Mouse (Mus musculus): Measurements from ENCODE around the gene Cfd. TPM values are rescaled to one million over a fixed set of nuclear protein-coding genes. Genes with fewer than 3 reads are reported as not detected.

Cfd gene
- total RNA-seq, 1 experiment from 2014 or later = 561 TPM

DNA sequence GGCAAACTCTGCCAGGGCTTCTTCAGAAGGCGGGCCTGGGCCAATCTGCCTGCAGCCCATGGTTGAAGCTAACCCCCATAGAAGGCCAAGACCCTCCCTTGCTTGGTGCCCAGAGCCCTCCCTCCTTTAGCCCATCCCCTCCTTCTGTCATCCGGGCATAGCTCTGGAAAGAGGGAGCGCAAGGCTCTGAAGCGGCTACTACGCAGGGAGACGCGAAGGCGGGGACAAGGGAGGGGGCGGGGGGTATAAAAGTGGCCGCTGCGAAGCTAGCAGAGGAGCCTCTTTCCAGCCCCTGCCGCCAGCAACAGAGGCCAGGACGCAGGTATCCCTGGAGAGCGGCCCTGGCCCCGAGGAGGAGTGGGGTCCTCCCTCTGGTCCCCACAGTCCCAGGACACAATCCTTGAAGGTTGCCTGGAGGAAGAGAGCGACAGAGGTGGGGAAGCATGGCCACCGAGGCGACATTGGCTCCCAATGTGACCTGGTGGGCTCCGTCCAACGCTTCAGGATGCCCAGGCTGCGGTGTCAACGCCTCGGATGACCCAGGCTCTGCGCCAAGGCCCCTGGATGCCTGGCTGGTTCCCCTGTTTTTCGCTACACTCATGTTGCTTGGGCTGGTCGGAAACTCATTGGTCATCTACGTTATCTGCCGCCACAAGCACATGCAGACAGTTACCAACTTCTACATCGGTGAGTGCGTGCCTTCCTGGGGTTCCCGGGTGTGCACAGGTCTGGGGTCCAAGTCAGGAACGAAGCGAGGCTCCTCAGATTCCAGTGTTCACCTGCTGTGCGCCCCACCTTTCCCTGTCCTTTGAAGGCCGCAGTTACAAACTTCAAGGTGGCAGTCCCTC, 27.8 kb downstream of the Cfd start:
- DNase-seq = peak; percentile 56

DNA sequence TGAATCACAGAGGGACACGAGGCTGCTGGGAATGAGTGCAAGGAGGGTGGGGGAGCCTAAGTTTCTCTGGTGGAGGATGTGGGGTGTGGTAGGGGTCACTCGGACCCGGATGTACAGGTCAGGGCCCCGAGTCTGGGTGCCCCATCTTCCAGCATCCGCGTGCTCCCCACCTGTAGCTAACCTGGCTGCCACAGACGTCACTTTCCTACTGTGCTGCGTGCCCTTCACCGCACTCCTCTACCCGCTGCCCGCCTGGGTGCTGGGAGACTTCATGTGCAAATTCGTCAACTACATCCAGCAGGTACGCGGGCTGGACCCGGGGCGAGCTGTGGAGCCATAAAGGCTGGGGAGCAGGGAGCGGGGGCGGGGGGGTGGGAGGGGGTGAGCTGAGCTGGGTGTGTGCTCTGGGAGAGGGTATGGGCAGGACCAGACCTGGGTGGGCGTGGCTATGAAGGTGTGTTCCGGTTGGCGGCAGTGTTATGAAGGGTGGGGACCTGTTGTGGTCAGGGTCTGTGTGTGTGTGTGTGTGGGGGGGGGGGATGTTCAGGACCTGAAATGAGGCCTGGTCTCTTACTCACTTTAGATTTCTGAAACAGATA, 28.7 kb downstream of the Cfd start:
- DNase-seq = no peak

DNA sequence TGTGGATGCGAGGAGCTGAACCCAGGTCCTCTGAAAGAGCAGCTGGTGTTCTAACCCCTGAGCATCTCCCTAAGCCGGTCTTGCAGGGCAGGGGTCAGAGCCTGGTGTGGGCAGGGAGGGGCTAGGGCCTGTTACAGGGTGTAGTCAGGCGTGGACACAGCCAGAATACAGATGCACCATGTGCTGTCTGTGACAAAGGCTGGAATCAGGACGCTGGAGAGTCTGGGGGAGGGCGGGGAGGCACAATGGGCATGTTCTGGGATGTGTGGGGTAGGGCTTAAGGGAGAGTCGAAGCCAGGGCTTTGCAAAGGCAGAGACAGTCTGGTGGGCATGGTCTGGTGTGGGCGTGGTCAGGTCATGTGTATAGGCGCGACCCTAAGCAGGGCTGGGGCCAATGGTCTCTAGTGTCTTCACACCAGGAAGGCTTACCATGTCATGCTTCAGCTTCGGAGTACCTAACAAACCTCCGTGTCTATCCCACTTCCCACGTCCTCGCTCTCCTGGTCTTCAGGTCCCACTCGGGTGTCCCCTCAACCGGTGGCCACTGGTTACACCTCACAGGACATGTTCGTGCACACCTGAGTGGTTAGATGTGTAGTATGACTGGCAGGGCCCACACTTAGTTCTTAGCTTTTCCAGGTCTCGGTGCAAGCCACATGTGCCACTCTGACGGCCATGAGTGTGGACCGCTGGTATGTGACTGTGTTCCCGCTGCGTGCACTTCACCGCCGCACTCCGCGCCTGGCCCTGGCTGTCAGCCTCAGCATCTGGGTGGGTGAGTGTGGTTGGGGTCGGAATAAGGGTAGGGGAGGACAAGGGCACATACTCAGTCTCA, 29.6 kb downstream of the Cfd start:
- no peak for DNase-seq

GRCm38 (mm10) chr10:79920958-79921535, 30.4 kb downstream of the Cfd start, which contains the start of gene R3hdm4:
TSS of gene R3hdm4 (minus strand) at chr10:79921208.
- DNase-seq = no peak

DNA sequence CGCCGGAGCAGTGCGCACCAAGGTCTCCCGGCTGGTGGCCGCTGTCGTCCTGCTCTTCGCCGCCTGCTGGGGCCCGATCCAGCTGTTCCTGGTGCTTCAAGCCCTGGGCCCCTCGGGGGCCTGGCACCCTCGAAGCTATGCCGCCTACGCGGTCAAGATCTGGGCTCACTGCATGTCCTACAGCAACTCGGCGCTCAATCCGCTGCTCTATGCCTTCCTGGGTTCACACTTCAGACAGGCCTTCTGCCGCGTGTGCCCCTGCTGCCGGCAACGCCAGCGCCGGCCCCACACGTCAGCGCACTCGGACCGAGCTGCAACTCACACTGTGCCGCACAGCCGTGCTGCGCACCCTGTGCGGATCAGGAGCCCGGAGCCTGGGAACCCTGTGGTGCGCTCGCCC, 30.9 kb downstream of the Cfd start:
- peak; percentile 43 for DNase-seq

GRCm38 (mm10) chr10:79924998-79925784, 34.5 kb downstream of the Cfd start:
- peak; percentile 94 for DNase-seq

DNA sequence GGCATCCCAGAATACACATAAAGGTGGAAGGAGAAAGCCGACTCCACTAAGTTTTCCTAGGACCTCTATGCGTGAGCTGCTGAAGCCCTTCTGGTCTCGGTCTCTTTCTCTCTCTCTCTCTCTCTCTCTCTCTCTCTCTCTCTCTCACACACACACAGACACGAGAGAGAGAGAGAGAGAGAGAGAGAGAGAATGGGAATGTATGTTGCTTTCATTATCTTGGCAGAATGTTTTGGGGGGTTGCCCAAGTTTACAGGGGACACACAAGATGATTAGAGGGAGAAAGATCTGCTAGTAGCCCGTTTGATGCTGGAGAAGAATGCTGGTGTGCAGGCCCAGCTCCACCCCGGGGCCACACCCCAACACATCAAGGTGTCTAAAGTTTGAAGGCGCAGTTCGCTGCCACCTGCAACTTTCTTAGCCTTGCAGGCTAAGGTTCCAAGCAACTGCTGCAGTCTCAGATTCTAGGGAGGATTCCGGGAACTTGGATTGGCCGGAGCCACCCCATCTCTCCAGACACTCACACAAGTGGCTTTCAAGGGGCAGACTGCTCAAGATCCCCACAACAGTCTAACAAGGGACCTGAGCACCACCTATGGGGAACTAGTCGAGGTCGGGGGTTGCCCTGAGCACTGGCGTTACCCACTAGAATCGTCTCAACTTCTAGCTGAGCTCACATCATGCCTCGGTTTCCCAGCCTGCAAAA, 35.3 kb downstream of the Cfd start:
- no peak for DNase-seq

- peak; percentile 92 for DNase-seq
Measured at GRCm38 (mm10) chr10:79926491-79927323, 36.1 kb downstream of the Cfd start, which contains the start of gene Arid3a. TSS of gene Arid3a (plus strand) at chr10:79927043.

- DNase-seq = peak; percentile 75
Measured at GRCm38 (mm10) chr10:79927324-79928029, 36.8 kb downstream of the Cfd start.

GRCm38 (mm10) chr10:79928030-79928694, 37.5 kb downstream of the Cfd start:
- peak; percentile 77 for DNase-seq

DNA sequence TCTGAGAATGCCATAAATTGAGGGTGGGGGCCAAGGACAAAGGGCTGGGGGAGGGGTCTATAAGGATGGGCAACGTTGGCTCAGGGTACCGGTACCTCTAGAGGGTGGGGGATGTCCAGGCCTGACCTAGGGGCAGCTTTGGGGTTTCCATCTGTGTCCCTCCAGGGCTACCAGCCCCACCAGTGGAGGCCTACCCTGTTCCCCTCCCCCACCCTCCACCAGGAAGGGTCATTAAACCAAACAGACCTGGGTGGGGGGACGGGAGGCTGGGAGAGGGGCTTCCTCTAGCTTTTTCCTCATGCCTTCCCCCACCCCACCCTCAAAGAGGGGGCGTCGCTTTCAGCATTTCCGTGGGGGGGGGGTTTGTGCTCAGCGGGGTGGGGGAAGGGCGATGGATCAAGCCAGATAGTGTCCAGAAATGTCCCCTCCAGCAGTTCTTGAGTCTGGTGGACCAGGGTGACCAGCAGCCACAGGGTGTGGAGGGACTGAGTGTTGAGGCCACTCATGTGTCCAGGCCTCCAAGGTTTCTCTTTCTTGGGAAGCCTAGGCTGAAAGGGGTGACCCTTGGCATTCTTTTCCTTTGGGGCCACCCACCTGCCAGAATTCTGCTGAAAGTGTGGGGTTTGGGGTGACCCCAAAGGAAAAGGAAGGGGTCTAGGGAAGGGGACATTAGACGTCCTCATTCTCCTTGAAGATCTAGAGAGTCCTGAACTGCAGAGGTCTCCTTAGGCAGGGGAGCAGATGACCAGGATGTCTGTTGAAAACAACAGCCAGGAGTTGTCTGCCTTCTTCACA, 38.5 kb downstream of the Cfd start:
- DNase-seq = no peak

GRCm38 (mm10) chr10:79929967-79930825, 39.5 kb downstream of the Cfd start:
- DNase-seq = no peak

GRCm38 (mm10) chr10:79930826-79931186, 40.2 kb downstream of the Cfd start:
- no peak for DNase-seq

- DNase-seq = no peak
Measured at GRCm38 (mm10) chr10:79931797-79932196, 41.1 kb downstream of the Cfd start.

DNA sequence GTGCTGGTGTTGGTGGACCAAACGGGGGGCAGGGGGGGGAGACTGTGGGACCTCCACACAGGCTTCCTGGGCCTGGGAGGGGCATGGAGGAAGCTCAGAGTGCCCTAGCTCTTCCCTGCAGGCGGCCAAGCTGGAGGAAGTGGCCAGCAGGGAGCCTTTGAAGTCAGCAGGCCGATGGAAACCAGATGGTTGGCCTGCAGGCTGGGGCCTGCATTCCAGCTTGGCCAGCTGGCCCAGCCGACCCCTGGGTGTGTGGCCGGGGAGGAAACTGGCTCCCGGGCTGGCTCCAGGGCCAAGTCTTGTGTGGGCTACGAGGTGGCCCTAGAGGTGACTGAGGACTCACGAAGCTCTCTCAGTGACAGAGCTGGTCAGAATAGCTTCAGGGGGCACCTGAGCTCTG, 42.1 kb downstream of the Cfd start:
- peak; percentile 66 for DNase-seq

- DNase-seq = no peak
Measured at GRCm38 (mm10) chr10:79933145-79933679, 42.6 kb downstream of the Cfd start.

GRCm38 (mm10) chr10:79933861-79934260, 43.2 kb downstream of the Cfd start:
- DNase-seq = no peak

Measured in adrenal gland, postnatal 14 days (tissue).